Mouse (Mus musculus): ENCODE measurements around the gene Col12a1.

Col12a1 gene

DNA sequence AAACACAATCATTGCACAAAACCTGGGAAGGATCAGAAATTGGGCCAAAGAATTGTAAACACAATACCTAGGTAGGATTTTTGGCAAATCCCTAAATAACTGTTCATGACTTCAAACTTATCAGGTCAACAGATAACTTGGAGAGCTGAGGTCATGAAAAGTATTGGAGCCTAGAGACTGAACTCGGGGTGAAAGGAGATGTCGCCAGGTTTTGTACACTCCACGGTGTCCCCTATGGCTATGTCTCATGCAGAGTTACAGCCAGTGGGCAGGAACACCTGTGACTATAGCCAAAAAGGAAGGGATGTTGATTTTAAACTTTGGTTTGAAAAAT is 118.4 kb downstream of the Col12a1 start:
- no peak for DNase-seq

- DNase-seq, result peak; percentile 50
Measured at GRCm38 (mm10) chr9:79599395-79600236, 119.0 kb downstream of the Col12a1 start.

GRCm38 (mm10) chr9:79598578-79598977 is 120.1 kb downstream of the Col12a1 start:
- no peak for DNase-seq

DNA sequence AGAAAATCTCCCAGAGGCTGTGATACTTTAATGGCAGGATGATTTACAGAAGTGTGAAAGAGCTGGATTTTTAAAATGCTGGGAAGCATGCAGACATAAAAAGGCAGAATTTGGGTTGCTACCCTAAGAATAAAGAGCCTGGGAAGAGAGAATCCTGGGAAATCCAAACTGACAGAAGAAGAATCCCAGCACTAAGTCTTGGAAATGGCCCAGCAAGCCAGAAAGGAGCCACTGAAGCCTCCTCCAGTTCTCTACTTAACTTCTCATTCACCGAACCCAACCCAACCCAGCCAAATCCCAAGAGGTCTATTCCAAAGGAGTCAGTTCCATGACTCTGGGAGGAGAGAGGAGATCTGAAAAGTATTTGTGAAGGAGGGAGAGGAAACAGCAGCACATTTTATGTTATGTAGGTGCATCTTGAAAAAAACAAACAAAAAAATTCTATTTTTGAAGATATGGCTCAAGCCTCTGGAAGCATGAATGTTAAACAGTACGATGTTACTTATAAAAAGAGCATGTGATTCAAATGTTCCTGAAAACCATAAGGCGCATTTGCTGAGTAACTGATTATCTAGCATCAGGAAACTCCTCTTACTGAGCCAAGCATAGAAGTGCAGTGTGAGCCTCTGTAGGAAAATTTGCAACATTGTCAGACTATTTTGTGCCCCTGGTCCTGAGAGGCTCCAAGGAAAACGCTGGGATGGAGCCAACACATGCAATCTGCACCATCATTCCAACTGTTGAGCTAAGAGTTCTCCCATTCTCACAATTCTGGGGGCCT is 132.0 kb downstream of the Col12a1 start:
- no peak for DNase-seq

GRCm38 (mm10) chr9:79566838-79567237 is 151.8 kb downstream of the Col12a1 start:
- no peak for DNase-seq

DNA sequence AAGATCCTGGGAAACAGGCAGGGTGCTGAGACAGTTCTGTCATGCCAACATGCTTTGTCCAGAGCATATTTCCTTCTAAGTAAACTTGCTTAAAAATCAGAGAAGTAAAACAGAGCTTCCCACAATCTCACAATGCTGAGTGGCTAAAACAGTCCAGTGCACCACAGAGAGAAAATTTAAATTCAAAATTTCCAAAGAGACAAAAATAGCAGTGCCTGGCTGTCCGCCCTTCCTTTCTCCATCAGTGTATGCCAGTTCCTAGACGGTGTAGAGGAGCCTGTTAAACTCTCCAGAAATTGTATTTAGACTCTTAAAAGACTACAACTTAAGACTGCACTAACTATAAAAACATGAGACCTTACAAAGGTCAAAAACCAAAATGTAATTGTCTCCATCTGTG is 165.3 kb downstream of the Col12a1 start:
- DNase-seq, result no peak
